Mouse (Mus musculus): ENCODE data around the gene Gm21970.

DNA sequence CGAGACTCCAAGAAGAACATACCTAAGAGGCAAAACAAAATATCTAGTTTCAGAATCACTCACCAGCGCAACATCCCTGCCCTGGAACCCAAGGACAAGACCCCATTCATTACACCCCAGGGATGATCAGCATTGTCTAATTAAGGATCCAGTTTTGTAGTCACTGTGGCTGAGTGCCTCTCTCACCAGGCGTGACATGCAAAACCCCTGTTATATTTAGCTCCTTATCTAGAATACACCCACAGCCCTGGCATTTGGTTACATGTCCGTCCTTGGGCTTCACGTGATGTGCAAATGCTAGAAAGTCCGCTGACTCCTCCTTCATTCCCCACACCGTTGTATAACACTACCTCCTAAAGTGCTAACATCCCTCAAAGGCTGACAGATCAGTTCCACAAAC is 25.4 kb downstream of the Gm21970 start:
- TF ChIP-seq CTCF (IDR thresholded peaks at IDR 0.05; ENCODE audit: low read depth, low read length): no peak
- TF ChIP-seq TAL1 (conservative IDR thresholded peaks at IDR 0.05; ENCODE audit: low read depth, low read length): no peak
- TF ChIP-seq POLR2AphosphoS5 (IDR thresholded peaks at IDR 0.05; ENCODE audit: insufficient replicate concordance, low read depth, low read length): no peak
- TF ChIP-seq GATA2 (IDR thresholded peaks at IDR 0.05; ENCODE audit: borderline replicate concordance, low read depth, low read length): no peak

Data from G1E (cell line).